Mouse (Mus musculus) lung, postnatal 4 days (tissue): ENCODE results near the gene Ntn1.
A peak's percentile ranks its signal among the peaks of the same experiment; 100 is the strongest.

Source experiments
- DNase-seq, 2 experiments: peaks; one replicate each; pipeline ENCODE4 v3.0.0; 2021

Ntn1 gene

DNA sequence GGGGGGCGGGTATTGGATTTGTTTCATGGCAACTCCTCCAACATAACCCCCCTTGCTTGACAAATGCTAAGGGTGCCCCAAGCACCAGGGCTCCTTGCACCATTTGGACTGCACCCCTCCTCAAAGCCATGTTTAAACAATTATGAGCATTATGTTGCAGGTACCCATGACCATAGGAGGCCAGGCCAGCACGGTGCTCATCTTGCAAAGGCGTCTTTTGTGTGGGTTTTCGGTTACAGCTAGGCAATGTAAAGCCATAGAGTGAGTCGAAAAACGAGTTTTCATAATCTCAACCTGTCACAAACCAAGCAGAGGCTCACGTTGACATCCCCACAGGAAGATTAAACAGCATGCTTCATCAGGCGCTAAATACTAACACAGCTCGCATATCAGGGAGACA, 19.3 kb downstream of the Ntn1 start:
- no peak for DNase-seq

GRCm38 (mm10) chr11:68378946-68379764, 21.5 kb downstream of the Ntn1 start:
- DNase-seq = no peak

DNA sequence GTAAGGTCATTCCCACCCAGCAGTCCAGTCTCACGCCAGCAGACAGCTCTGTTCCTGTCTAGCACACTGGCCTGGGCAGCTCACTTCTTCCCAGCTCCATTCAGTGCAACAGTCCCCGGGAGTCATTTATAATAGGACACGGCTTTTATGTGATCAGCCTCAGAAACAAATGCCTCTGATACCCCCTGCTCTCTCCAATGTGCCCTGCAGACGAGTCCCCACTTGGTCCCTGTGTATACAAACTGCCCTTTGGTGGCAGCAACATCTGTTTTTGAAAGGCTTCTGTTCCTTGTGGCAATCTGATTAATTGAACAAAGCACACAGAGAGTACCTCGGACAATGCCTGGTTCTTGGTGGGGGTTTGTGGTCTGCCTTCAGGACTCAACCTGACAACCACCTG, 22.2 kb downstream of the Ntn1 start:
- DNase-seq = no peak

- no peak for DNase-seq
Observed at GRCm38 (mm10) chr11:68373105-68373504, 27.5 kb downstream of the Ntn1 start.

GRCm38 (mm10) chr11:68371609-68372008, 29.0 kb downstream of the Ntn1 start:
- DNase-seq = no peak

DNA sequence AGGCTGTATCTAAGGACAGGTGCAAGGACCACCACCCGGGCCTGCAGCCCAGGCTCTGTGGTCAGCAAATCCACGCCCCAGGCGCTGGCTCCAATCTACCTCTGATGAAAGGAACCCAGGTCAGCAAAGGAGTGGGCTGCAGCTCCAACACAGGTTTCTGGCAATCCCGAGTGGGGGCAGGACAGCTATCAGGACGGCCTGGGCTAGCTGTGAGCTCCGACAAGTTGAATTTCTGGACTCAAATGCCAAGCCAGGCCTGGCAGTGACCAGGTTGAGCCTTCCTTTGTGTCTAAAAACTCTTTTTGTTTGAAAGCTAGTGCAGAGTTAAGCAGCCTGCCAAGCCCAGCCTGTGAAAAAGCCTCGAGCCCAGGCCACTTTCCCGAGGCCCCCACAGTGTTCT, 43.7 kb downstream of the Ntn1 start:
- no peak for DNase-seq

- no peak for DNase-seq
Observed at GRCm38 (mm10) chr11:68355561-68355960, 45.1 kb downstream of the Ntn1 start.

- DNase-seq = no peak
Observed at GRCm38 (mm10) chr11:68354848-68355247, 45.8 kb downstream of the Ntn1 start.

DNA sequence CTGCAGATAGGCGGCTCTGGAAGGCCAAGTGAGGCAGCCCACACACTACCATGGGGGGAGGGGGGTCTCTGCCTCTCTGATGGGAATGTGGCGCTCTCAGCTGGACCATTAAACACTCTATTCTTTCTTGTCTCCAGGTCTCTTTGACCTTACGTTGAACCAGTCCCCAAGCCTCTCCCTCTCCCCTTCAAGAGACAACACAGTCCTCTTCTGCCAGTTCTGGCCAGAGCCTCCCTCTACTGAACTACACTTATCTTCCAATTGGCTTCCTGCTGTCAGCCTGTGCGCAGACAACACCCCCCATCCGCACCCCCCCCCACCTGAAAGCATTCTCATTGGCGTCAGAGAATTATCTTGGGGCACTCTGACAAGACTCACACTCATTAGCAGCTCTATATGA, 48.4 kb downstream of the Ntn1 start:
- DNase-seq = no peak

GRCm38 (mm10) chr11:68348851-68349250, 51.8 kb downstream of the Ntn1 start:
- DNase-seq = no peak

GRCm38 (mm10) chr11:68348083-68348482, 52.5 kb downstream of the Ntn1 start:
- DNase-seq = no peak

DNA sequence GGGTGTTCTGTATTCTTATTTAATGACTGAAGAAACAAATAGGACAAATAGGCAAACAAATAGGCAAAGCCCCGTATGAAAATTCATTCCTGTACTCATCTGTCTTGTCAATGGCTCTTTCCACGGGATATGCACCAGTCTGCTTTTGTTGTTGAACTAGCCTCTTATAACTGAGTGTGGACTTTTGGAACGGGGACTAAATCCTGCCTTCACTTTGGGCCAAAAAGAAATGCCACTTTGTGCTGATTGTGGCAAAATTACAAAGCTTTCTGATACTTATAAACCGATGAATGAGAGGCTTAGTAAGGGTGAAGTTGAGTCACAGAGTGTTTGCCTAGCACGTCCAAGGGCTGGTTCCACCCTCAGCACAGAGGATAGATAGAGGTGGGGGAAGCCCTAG, 53.1 kb downstream of the Ntn1 start:
- DNase-seq = no peak

GRCm38 (mm10) chr11:68346099-68346498, 54.5 kb downstream of the Ntn1 start:
- DNase-seq = peak; percentile 33 to 55

GRCm38 (mm10) chr11:68344221-68344620, 56.4 kb downstream of the Ntn1 start:
- peak; percentile 47 to 55 for DNase-seq

DNA sequence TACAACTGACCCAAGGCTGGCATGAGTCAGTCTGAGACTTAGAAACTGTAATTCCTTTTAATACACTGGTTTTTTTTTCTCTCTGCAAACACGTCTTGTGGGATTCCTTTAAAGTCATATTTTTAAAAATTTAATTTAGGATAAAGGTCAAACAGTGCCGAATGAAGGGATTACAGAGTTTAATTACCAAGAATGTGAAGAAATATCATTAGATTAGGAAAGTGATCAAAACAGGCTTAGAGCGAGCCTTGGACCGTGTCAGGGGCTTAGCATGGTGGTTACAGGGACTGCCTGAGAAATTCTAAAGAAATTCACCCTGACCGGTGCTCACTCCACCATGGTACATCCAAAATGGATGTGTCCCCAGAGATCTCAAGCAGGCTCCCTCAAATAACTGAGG, 57.9 kb downstream of the Ntn1 start:
- no peak for DNase-seq

DNA sequence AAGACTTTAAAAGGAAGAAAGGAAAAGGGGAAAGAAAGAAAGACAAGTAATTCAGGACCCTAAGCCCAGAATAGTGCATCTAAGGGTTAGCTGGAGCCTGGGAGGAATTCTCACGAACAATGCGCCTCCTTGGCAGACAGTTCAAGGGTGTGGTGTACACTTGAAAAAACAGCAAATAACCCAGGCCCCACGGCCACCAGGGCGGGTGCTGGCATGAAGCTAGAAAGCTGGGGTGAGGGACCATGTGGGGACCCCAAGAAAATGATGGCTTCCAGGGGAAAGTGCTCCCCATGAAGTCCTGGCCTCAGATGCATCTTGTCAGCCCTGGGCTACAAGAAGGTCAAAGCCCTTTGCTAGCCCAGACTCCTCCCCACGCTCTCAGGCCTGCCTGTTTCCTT, 58.6 kb downstream of the Ntn1 start:
- DNase-seq = peak; percentile 48 to 59

DNA sequence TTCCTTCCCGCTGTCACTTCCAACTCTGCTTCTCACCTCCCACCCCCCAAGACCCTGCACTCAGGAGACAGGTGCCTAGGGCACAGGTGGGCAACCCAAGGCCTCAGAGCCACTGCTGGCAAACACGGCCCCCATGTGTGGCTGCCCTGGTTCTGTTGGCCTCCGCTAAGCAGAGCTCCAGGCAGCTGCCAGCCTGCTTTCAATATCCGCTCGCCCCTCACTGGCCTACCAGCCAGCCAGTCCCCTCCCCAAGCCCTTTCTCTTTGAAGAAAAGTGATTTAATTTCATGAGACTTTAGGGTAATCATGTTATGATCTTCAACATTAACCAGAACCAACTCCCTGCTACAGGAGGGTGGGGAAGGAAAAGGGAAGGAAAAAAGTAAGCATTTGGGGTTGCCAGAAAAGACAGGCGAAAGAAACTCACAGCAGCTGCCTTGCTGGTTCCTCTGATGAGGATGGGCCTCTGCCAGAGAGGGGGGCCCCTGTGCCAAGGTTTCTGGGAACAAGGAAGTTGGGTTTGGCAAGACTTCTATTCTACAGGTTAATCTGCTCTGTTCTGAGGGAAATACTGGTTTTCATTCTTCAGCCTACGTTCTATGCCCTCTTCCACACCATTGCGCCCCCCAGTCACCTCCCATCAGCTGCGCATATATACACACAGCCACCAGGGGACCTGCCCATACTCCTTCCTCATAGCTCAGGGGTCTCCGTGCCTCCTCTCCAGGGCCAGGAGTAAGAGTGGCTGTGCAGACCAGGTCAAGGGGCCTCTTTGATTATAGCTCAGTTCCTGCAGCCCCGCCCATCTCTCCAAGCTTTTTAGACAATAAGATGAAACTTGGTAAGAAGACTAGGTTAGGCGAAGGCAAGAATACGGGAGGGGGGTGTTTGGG, 59.3 kb downstream of the Ntn1 start:
- peak; percentile 45 to 68 for DNase-seq

GRCm38 (mm10) chr11:68340366-68340765, 60.3 kb downstream of the Ntn1 start:
- peak; percentile 37 to 48 for DNase-seq

- no peak for DNase-seq
Observed at GRCm38 (mm10) chr11:68339856-68340255, 60.8 kb downstream of the Ntn1 start.

DNA sequence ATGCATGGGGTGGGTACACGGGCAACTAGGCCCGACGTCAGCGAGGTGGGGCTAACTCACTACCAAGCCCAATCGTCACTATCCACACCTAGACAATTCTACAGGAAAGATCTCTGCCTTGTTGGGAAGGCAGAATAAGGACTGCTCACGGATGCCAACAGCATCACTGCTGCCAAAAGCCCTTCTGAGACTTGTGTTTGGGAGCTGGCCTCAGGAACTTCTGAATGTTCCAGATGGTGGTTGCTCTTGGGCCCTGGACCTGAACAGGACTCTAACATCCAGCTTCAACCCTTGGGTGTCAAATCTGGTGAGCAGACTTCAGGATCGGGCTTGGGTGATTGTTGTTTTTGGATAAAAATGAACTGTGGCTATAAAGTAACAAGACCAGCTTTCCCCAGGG, 61.3 kb downstream of the Ntn1 start:
- no peak for DNase-seq

- DNase-seq = no peak
Observed at GRCm38 (mm10) chr11:68331676-68332265, 68.9 kb downstream of the Ntn1 start.

GRCm38 (mm10) chr11:68331117-68331437, 69.5 kb downstream of the Ntn1 start:
- no peak for DNase-seq

- no peak for DNase-seq
Observed at GRCm38 (mm10) chr11:68330398-68331116, 70.1 kb downstream of the Ntn1 start.
